Comparison of ENCODE assay signal across 28 mouse cellular contexts in the genomic region with DNA sequence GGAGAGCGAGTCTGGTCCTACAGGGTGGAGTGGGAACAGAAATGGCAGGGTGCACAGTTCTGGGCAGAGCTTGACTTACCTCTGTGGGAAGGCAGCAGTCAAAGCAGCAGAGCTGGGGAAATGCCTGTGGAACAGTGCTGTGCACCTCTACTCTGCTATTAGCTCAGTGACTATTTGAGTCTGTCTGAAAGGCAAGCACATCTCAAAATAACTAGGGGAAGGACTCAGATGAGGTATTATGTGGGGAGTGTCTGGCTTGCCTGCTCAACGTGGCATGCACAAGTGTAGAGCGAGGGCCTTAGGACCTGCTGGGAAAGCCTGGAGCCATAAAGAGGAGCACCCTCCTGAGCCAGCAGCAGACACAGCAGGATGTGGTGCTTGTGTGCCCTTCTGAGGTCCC. TPM values are rescaled to one million over a fixed set of nuclear protein-coding genes. Genes with fewer than 3 reads are reported as not detected.
DNase-seq lines count a peak whose midpoint lies in the region; ATAC-seq lines count a peak whose summit lies in the region.
"Had no signal": no experiment of that assay in that cellular context is flagged by ENCODE, and none has a peak within 500 bp of the region (broad histone marks: within the 10 kb centered on the region; RNA-seq: fewer than 3 reads in every experiment).

No protein-coding gene starts in this region.

- 77% methylated on average over 3 of the region's 3 CpGs for WGBS in heart, embryonic 12.5 days
- WGBS in heart, embryonic 10.5 days = 81% methylated on average over 3 of the region's 3 CpGs
- 65% methylated on average over 3 of the region's 3 CpGs for whole genome bisulfite sequencing in heart, embryonic 16.5 days

- no peaks in the 10 kb centered on the region for H3K27me3 ChIP-seq in heart, embryonic 12.5 days (replicated peaks)
- H3K27me3 ChIP-seq in heart, embryonic 10.5 days (ENCODE audit: insufficient read depth, poor library complexity, severe bottlenecking) = no peaks in the 10 kb centered on the region
- H3K27me3 ChIP-seq in heart, embryonic 16.5 days (ENCODE audit: control insufficient read depth, insufficient read depth, low read length) = no peaks in the 10 kb centered on the region
- H3K27me3 ChIP-seq: embryonic facial prominence, embryonic 12.5 days; embryonic facial prominence, embryonic 15.5 days; hindbrain, embryonic 13.5 days; intestine, embryonic 15.5 days; Patski had no signal

- no peaks in the 10 kb centered on the region for H3K9me3 ChIP-seq in heart, embryonic 12.5 days (replicated peaks)
- H3K9me3 ChIP-seq in heart, embryonic 10.5 days = no peaks in the 10 kb centered on the region
- no peaks in the 10 kb centered on the region for H3K9me3 ChIP-seq in heart, embryonic 16.5 days (replicated peaks; ENCODE audit: control insufficient read depth, low read length)
- H3K9me3 ChIP-seq: embryonic facial prominence, embryonic 12.5 days; embryonic facial prominence, embryonic 15.5 days; hindbrain, embryonic 10.5 days; hindbrain, embryonic 13.5 days; intestine, embryonic 15.5 days had no signal

- DNase-seq in frontal cortex, postnatal 10 days (ENCODE audit: low spot score in 2 of 2) = no peak
- no peak for DNase-seq in heart, embryonic 10.5 days (ENCODE audit: low spot score)
- no peak for DNase-seq in heart, adult 11 months
- peak; percentile 73 for DNase-seq in brain, adult 2 months (ENCODE audit: low read depth, low spot score)
- no peak for DNase-seq in Muller cell, postnatal 12 days (ENCODE audit: inconsistent ontology term)
- DNase-seq: adrenal gland, postnatal 10 days; adrenal gland, postnatal 36 days; cerebellum, adult 11 months; cerebellum, adult 2 months; cerebellum, adult 9-11 months; cerebellum, postnatal 25 days; forebrain, postnatal 0 days; heart, adult 18-20 months; heart, postnatal 14 days; kidney, adult 11 months; kidney, adult 8-10 months had no signal

- H3K27ac ChIP-seq in heart, embryonic 12.5 days (ENCODE audit: poor library complexity, severe bottlenecking) = peak overlapping the region; percentile 57
- no peak overlapping the region for H3K27ac ChIP-seq in heart, embryonic 10.5 days
- peak overlapping the region; percentile 37; the same call in 1 of the 2 replicates for H3K27ac ChIP-seq in heart, embryonic 16.5 days (ENCODE audit: low read length)
- H3K27ac ChIP-seq: embryonic facial prominence, embryonic 12.5 days; embryonic facial prominence, embryonic 15.5 days; hindbrain, embryonic 10.5 days; hindbrain, embryonic 13.5 days; intestine, embryonic 15.5 days had no signal

- peak; percentile 42 for ATAC-seq in frontal cortex, adult (ENCODE audit: low TSS enrichment)
- ATAC-seq in heart, embryonic 12.5 days (ENCODE audit: insufficient number of reproducible peaks, low FRiP score) = no peak; the same call in 1 of the 2 replicates
- ATAC-seq in heart, embryonic 16.5 days (replicated peaks; ENCODE audit: extremely low read depth, insufficient read depth, low FRiP score) = peak; percentile 34; the same call in 1 of the 2 replicates
- ATAC-seq: forebrain, embryonic 14.5 days; forebrain, postnatal 0 days; hindbrain, embryonic 16.5 days; intestine, embryonic 15.5 days; Patski had no signal

- H3K4me1 ChIP-seq in heart, embryonic 12.5 days (replicated peaks) = peaks cover 23% of the 10 kb centered on the region
- H3K4me1 ChIP-seq in heart, embryonic 10.5 days = no peaks in the 10 kb centered on the region; the same call in 1 of the 2 replicates
- H3K4me1 ChIP-seq in heart, embryonic 16.5 days (ENCODE audit: control insufficient read depth, insufficient read depth, low read length) = no peaks in the 10 kb centered on the region
- H3K4me1 ChIP-seq: embryonic facial prominence, embryonic 12.5 days; embryonic facial prominence, embryonic 15.5 days; hindbrain, embryonic 10.5 days had no signal

- no peak overlapping the region for H3K4me3 ChIP-seq in heart, embryonic 12.5 days
- no peak overlapping the region for H3K4me3 ChIP-seq in heart, embryonic 10.5 days
- H3K4me3 ChIP-seq in heart, embryonic 16.5 days (ENCODE audit: low read length) = no peak overlapping the region
- H3K4me3 ChIP-seq: embryonic facial prominence, embryonic 12.5 days; embryonic facial prominence, embryonic 15.5 days; hindbrain, embryonic 10.5 days; hindbrain, embryonic 13.5 days; intestine, embryonic 15.5 days had no signal

- no peak overlapping the region for H3K9ac ChIP-seq in heart, embryonic 12.5 days
- H3K9ac ChIP-seq in heart, embryonic 16.5 days (ENCODE audit: low read length) = no peak overlapping the region
- H3K9ac ChIP-seq: embryonic facial prominence, embryonic 12.5 days; embryonic facial prominence, embryonic 15.5 days; forebrain, postnatal 0 days; intestine, embryonic 15.5 days had no signal

- H3K36me3 ChIP-seq in heart, embryonic 12.5 days = peaks cover 93% of the 10 kb centered on the region
- peaks cover 92% of the 10 kb centered on the region for H3K36me3 ChIP-seq in heart, embryonic 10.5 days
- peaks cover 74% of the 10 kb centered on the region for H3K36me3 ChIP-seq in heart, embryonic 16.5 days (ENCODE audit: control insufficient read depth, insufficient read depth)

- H3K4me2 ChIP-seq in heart, embryonic 12.5 days = no peak overlapping the region
- H3K4me2 ChIP-seq in heart, embryonic 16.5 days (ENCODE audit: low read depth, low read length) = no peak overlapping the region
- H3K4me2 ChIP-seq: embryonic facial prominence, embryonic 12.5 days; embryonic facial prominence, embryonic 15.5 days; heart, embryonic 11.5 days; hindbrain, embryonic 13.5 days; intestine, embryonic 15.5 days had no signal

RNA-seq across cellular contexts. Expression of a gene that starts 32.9 kb away (rescaled TPM):
- polyA plus RNA-seq in heart, embryonic 12.5 days (2016; fragmentation: Nextera tagmentation; extraction: Ambion mirVana) = 0.49 and 0.51 TPM in 2 replicates
- not detected in 2 replicates for polyA plus RNA-seq in heart, embryonic 10.5 days (2016; fragmentation: Nextera tagmentation; extraction: Ambion mirVana)
- not detected in 2 replicates for polyA plus RNA-seq in heart, embryonic 16.5 days (2015; fragmentation: Nextera tagmentation; extraction: Ambion mirVana)
- polyA plus RNA-seq: cerebellum, adult 2 months; embryonic facial prominence, embryonic 15.5 days; forebrain, embryonic 14.5 days; heart, embryonic 11.5 days; intestine, embryonic 15.5 days; Patski had no signal
